Mouse (Mus musculus) hindbrain, embryonic 14.5 days (tissue): ENCODE data around the gene Stambpl1. TPM values are rescaled to one million over a fixed set of nuclear protein-coding genes. Genes with fewer than 3 reads are reported as not detected.

Source experiments
- ATAC-seq: fragments of 200-750 bp; cut with Nextera tagmentation; 2 replicates; pipeline ENCODE4 v1.8.0; 2017; ENCODE audit warnings: moderate number of reproducible peaks, mild to moderate bottlenecking, moderate TSS enrichment, moderate library complexity; ENCODE audit not compliant: low FRiP score
- DNase-seq: peaks from one replicate; pipeline ENCODE4 v3.0.0-alpha.2; 2015; ENCODE audit warnings: low spot score
- H3K27ac ChIP-seq: fragments of 300-500 bp; sonication (generic); 2 replicates; pipeline ENCODE4 v1.5.1; 2014; ENCODE audit warnings: mild to moderate bottlenecking, moderate library complexity
- H3K27me3 ChIP-seq: fragments of 300-500 bp; sonication (generic); 2 replicates; pipeline ENCODE4 v1.6.1; 2014; ENCODE audit warnings: mild to moderate bottlenecking, low read length, mixed read lengths; ENCODE audit not compliant: control insufficient read depth, insufficient read depth
- H3K36me3 ChIP-seq: fragments of 300-500 bp; sonication (generic); replicated peaks from 2 replicates; pipeline ENCODE4 v1.6.1; 2014; ENCODE audit not compliant: control insufficient read depth, insufficient read depth
- H3K4me1 ChIP-seq: fragments of 300-500 bp; sonication (generic); replicated peaks from 2 replicates; pipeline ENCODE4 v1.6.1; 2014; ENCODE audit warnings: antibody characterized with exemption, low read length, mixed read lengths; ENCODE audit not compliant: control insufficient read depth, insufficient read depth
- H3K4me2 ChIP-seq: fragments of 300-500 bp; sonication (generic); replicated peaks from 2 replicates; pipeline ENCODE4 v1.6.1; 2014; ENCODE audit warnings: mild to moderate bottlenecking, moderate library complexity
- H3K4me3 ChIP-seq: fragments of 300-500 bp; sonication (generic); replicated peaks from 2 replicates; pipeline ENCODE4 v1.5.1; 2014; ENCODE audit warnings: mild to moderate bottlenecking, low read length
- H3K9ac ChIP-seq: fragments of 300-500 bp; sonication (generic); 2 replicates; pipeline ENCODE4 v1.6.1; 2014
- H3K9me3 ChIP-seq: fragments of 300-500 bp; sonication (generic); 2 replicates; pipeline ENCODE4 v1.6.1; 2016; ENCODE audit warnings: low read length; ENCODE audit not compliant: control insufficient read depth
- WGBS: fragments of 180-500 bp; shearing (Covaris S2); extraction: QIAGEN DNeasy Blood & Tissue Kit; methylation state at CpG from one replicate; pipeline ENCODE4 v1.1.7; 2014; 5-methylcytosine and 5-hydroxymethylcytosine counted together
- polyA plus RNA-seq: library from polyadenylated mRNA; unstranded; fragments of >200 nt; fragmentation: Nextera tagmentation; extraction: Ambion mirVana; gene quantifications from 2 replicates; pipeline ENCODE4 v1.2.1, GENCODE M21; 2014

Stambpl1 gene
- polyA plus RNA-seq, 1 experiment from 2014 or later, result 18.6 TPM

DNA sequence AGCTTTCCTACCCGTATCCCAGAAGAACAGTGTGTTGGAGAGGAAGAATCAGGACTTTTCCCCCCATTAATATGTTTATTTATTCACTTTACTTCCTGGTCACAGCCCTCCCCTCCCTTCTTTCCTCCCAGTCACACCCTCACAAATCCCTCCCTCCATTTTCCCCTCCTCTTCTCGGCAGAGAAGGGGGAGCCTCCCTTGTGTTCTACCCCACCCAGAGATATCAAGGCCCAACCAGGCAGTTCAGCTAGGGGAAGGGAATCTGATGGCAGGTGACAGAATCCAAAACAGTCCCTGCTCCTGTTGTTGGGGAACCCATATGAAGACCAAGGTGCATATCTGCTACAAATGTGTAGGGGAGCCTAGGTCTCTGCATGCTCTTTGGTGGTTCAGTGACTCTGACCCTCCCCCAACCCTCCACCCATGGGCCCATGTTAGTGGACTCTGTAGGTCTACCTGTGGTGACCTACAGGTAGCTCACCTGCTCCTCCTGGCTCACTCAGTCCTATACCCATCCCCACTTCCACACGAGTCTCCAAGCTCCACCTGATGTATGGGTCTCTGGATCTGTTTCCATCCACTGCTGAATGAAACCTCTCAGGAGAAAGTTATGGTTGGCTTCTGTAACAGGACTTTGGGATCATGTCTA lies 28.8 kb downstream of the Stambpl1 start:
- no peak overlapping the region for H3K9ac ChIP-seq
- ATAC-seq (no peak), DNase-seq (no peak)
- H3K4me2 ChIP-seq, result no peak overlapping the region
- no peaks in the 10 kb centered on the region for H3K27me3 ChIP-seq
- no peak overlapping the region for H3K27ac ChIP-seq
- WGBS, result 87% methylated on average over 3 of the region's 3 CpGs
- H3K9me3 ChIP-seq, result no peaks in the 10 kb centered on the region
- no peaks in the 10 kb centered on the region for H3K36me3 ChIP-seq
- peaks cover 6% of the 10 kb centered on the region for H3K4me1 ChIP-seq
- no peak overlapping the region for H3K4me3 ChIP-seq

DNA sequence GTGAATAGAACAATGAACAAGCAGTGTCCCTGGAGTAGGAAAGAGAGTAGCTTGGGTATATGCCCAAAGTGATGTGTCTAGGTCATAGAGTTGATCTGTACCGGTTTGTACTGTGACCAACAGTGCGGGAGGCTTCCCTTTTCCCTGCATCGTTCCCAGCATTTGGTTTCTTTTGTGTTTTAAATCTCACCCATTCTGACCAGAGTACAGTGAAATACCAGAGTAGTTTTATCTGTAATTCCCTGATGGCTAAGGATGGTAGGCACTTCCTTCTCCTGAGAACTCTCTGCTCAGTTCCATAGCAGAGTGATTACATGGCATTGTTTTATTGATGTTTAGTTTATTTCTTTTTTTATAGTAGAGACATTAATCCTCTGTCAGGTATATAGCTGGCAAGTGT lies 30.8 kb downstream of the Stambpl1 start:
- 95% methylated on average over 3 of the region's 3 CpGs for WGBS
- no peak overlapping the region for H3K4me2 ChIP-seq
- ATAC-seq, result no peak

DNA sequence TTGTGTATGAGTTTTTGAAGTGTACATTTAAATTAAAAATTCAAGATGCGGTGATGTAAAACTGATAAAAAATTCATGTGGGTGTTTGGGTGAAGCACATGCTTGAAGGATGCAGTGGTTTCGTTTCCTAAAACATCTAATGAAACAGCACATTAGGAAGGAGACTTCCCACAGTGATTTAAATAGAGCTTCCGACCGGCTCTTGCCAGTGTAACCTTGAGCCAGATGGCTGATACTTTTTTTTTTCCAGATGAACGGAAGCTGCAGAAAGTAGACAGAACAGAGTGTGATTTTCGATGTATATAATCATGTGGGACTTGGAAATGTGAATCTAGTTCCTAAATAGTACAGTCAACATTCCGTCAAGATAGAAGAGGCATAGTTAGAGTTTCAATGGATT lies 39.6 kb downstream of the Stambpl1 start:
- no peaks in the 10 kb centered on the region for H3K27me3 ChIP-seq
- no peaks in the 10 kb centered on the region for H3K9me3 ChIP-seq
- no peak overlapping the region for H3K27ac ChIP-seq
- no peak overlapping the region for H3K4me3 ChIP-seq
- H3K4me2 ChIP-seq, result no peak overlapping the region
- ATAC-seq (no peak), DNase-seq (no peak)
- no peaks in the 10 kb centered on the region for H3K36me3 ChIP-seq
- WGBS, result 64% methylated on average over 7 of the region's 7 CpGs
- no peak overlapping the region for H3K9ac ChIP-seq
- H3K4me1 ChIP-seq, result no peaks in the 10 kb centered on the region

More for the DNA sequence above, 30.8 kb downstream of the Stambpl1 start:
- Histone ChIP-seq H3K9ac (no peak overlapping the region), H3K4me3 (no peak overlapping the region), H3K9me3 (no peaks in the 10 kb centered on the region), H3K27ac (no peak overlapping the region), H3K4me1 (no peaks in the 10 kb centered on the region), H3K36me3 (no peaks in the 10 kb centered on the region), H3K27me3 (no peaks in the 10 kb centered on the region)
- DNase-seq, result no peak

- no peaks in the 10 kb centered on the region for H3K4me1 ChIP-seq
- WGBS, result 52% methylated on average over 5 of the region's 5 CpGs
- H3K4me3 ChIP-seq, result no peak overlapping the region
- ATAC-seq (no peak), DNase-seq (no peak)
- H3K4me2 ChIP-seq, result no peak overlapping the region
- no peaks in the 10 kb centered on the region for H3K27me3 ChIP-seq
- H3K36me3 ChIP-seq, result no peaks in the 10 kb centered on the region; the same call in 1 of the 2 replicates
- H3K9me3 ChIP-seq, result no peaks in the 10 kb centered on the region
- H3K9ac ChIP-seq, result no peak overlapping the region
- no peak overlapping the region for H3K27ac ChIP-seq
These were observed 40.3 kb downstream of the Stambpl1 start for GRCm38 (mm10) chr19:34232326-34232725.

GRCm38 (mm10) chr19:34233944-34234343 lies 41.9 kb downstream of the Stambpl1 start:
- 89% methylated on average over 14 of the region's 14 CpGs for whole genome bisulfite sequencing
- no peaks in the 10 kb centered on the region; the same call in none of the 2 replicates for H3K36me3 ChIP-seq
- DNase-seq, result no peak
- no peaks in the 10 kb centered on the region for H3K9me3 ChIP-seq
- no peak overlapping the region for H3K27ac ChIP-seq
- no peak for ATAC-seq
- H3K4me1 ChIP-seq, result no peaks in the 10 kb centered on the region
- no peak overlapping the region for H3K4me2 ChIP-seq
- no peak overlapping the region for H3K4me3 ChIP-seq
- H3K27me3 ChIP-seq, result no peaks in the 10 kb centered on the region
- no peak overlapping the region for H3K9ac ChIP-seq

DNA sequence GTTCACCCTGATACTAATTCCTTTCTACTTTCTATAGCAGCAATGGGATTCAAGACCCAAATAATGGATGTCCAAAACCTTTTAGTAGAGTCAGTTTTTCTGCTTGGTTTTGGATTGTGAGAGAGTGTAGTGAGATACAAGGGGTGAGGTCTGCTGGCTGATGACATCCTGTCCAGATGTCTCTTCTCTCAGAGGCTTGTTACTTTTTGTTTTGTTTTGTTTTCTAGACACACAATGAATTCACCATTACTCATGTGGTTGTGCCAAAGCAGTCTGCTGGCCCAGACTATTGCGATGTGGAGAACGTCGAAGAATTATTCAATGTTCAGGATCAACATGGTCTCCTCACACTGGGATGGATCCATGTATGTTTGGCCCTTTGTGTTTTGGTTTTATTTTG lies 44.0 kb downstream of the Stambpl1 start:
- H3K4me2 ChIP-seq, result no peak overlapping the region
- WGBS, result 90% methylated on average over 3 of the region's 3 CpGs
- H3K27ac ChIP-seq, result no peak overlapping the region
- no peaks in the 10 kb centered on the region; the same call in none of the 2 replicates for H3K36me3 ChIP-seq
- H3K9ac ChIP-seq, result no peak overlapping the region
- H3K4me3 ChIP-seq, result no peak overlapping the region
- DNase-seq, result no peak
- H3K4me1 ChIP-seq, result no peaks in the 10 kb centered on the region
- no peaks in the 10 kb centered on the region for H3K9me3 ChIP-seq
- H3K27me3 ChIP-seq, result no peaks in the 10 kb centered on the region
- ATAC-seq, result no peak

DNA sequence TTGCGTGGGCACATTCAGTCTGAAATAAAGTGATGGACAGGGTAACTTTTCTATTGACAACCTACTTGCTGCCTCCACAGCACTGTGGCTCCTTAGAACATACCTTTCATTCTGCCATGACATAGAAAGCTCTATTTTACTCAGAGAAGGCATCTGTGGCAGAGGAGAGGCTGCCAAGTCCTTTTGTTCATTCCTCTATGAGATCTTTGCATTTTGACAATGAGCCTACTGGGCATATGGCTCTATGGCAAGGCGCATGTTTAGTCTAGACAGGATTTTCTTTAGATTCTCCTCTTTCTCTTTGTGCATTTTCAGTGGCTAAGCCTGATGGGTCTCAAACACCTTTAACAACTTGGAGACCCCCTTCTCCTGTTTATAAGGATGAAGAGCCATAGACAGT lies 45.7 kb downstream of the Stambpl1 start:
- 97% methylated on average over 2 of the region's 2 CpGs for WGBS
- DNase-seq, result no peak
- ATAC-seq, result no peak
- Histone ChIP-seq H3K4me3 (no peak overlapping the region), H3K36me3 (no peaks in the 10 kb centered on the region; the same call in none of the 2 replicates), H3K9me3 (no peaks in the 10 kb centered on the region), H3K27me3 (no peaks in the 10 kb centered on the region), H3K4me2 (no peak overlapping the region), H3K27ac (no peak overlapping the region), H3K4me1 (no peaks in the 10 kb centered on the region), H3K9ac (no peak overlapping the region)

DNA sequence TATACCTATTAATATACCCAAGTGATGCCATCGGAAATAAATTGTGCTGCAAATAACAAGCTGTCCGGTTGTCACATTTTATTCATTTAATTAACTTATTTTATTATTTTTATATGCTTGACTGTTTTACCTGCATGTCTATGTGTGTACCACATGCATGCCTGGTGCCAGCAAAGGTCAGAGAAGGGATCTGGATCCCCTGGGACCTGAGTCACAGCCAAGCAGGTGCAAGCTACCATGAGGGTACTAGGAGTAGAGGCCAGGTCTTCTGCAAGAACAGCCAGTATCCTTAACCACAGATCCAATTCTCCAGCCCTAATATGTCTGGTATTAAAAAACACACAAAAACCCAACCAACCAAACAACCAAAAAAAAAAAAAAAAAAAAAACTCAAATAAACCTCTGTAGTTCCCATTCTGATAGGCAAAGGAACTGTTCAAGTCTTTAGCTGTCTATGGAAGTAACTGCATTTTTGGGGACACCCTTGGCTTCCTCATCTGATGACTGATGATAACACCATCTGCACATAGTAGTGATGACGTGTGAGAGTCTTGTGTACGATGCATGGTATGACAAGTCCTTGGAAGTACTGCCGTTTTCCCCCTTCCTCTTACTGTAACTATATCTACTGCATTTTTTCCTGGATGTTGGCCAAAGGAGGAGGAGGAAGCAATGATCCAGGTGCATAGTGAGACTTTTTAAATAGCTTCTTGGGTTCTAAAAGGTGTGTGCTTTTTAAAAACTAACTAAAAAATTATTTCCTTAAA lies 48.4 kb downstream of the Stambpl1 start:
- DNase-seq (no peak), ATAC-seq (no peak)
- 92% methylated on average over 5 of the region's 5 CpGs for WGBS

GRCm38 (mm10) chr19:34241247-34241915 lies 49.4 kb downstream of the Stambpl1 start:
- DNase-seq (peak; percentile 62), ATAC-seq (no peak)
- Histone ChIP-seq H3K4me1 (no peaks in the 10 kb centered on the region), H3K27me3 (no peaks in the 10 kb centered on the region), H3K36me3 (no peaks in the 10 kb centered on the region; the same call in none of the 2 replicates), H3K4me3 (no peak overlapping the region), H3K4me2 (no peak overlapping the region), H3K9ac (no peak overlapping the region), H3K27ac (no peak overlapping the region), H3K9me3 (no peaks in the 10 kb centered on the region)
- WGBS, result 69% methylated on average over 15 of the region's 15 CpGs

More for the DNA sequence above, 48.4 kb downstream of the Stambpl1 start:
- no peak overlapping the region for H3K4me2 ChIP-seq
- no peaks in the 10 kb centered on the region for H3K4me1 ChIP-seq
- no peaks in the 10 kb centered on the region; the same call in none of the 2 replicates for H3K36me3 ChIP-seq
- H3K27me3 ChIP-seq, result no peaks in the 10 kb centered on the region
- H3K4me3 ChIP-seq, result no peak overlapping the region
- H3K9ac ChIP-seq, result no peak overlapping the region
- no peak overlapping the region for H3K27ac ChIP-seq
- no peaks in the 10 kb centered on the region for H3K9me3 ChIP-seq
